In the genomic region with DNA sequence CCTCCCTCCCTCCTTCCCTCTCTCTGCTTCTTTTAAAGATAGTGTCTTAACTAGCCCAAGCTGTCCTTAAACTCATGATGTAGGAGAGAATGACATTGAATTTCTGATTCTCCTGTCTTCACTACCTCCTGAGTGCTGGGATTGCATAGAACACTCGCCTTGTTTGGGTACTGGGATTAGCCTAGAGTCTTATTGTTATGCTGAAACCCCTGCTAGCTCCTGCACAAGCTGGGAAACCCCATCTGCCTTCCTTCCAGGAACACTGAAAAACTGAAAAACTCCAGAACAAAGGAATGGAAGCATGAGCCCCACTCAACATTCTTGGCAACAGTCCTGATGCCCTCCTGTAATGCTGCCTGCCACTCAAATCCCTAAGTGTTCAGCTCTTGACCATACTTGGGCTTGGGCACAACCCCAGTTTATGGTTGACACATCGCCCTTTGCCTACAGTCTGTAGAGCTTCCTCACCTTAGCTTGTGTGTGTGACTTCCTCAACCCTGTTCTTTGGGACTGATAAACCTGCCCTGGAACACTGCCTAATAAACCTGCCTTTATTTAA, we compare ENCODE assay signal across 27 mouse cellular contexts. TPM values are rescaled to one million over a fixed set of nuclear protein-coding genes. Genes with fewer than 3 reads are reported as not detected.
A peak's percentile ranks its signal among the peaks of the same experiment; 100 is the strongest.
DNase-seq lines count a peak whose midpoint lies in the region; ATAC-seq lines count a peak whose summit lies in the region.
"Had no signal": no experiment of that assay in that cellular context is flagged by ENCODE, and none has a peak within 500 bp of the region (broad histone marks: within the 10 kb centered on the region; RNA-seq: fewer than 3 reads in every experiment).

No protein-coding gene starts in this region.

- no peaks in the 10 kb centered on the region for H3K27me3 ChIP-seq in lung, embryonic 16.5 days (ENCODE audit: control insufficient read depth, insufficient read depth, low read depth, low read length)
- H3K27me3 ChIP-seq: hindbrain, embryonic 12.5 days; kidney, embryonic 15.5 days; limb, embryonic 13.5 days; liver, embryonic 13.5 days; neural tube, embryonic 15.5 days; Patski had no signal

- H3K36me3 ChIP-seq in lung, embryonic 16.5 days (ENCODE audit: control insufficient read depth, insufficient read depth, low read length): no peaks in the 10 kb centered on the region
- H3K36me3 ChIP-seq: embryonic facial prominence, embryonic 10.5 days; forebrain, embryonic 10.5 days; hindbrain, embryonic 12.5 days; kidney, embryonic 15.5 days; limb, embryonic 13.5 days; liver, embryonic 13.5 days; midbrain, embryonic 10.5 days; neural tube, embryonic 15.5 days had no signal

- WGBS in lung, embryonic 16.5 days: 66% methylated on average over 2 of the region's 2 CpGs

- peak; percentile 91 for ATAC-seq in lung, embryonic 16.5 days (ENCODE audit: low read depth)
- ATAC-seq: forebrain, embryonic 16.5 days; Patski had no signal

- no peaks in the 10 kb centered on the region for H3K9me3 ChIP-seq in lung, embryonic 16.5 days (ENCODE audit: control insufficient read depth, low read length)
- H3K9me3 ChIP-seq: embryonic facial prominence, embryonic 10.5 days; forebrain, embryonic 10.5 days; hindbrain, embryonic 12.5 days; kidney, embryonic 15.5 days; limb, embryonic 13.5 days; liver, embryonic 13.5 days; midbrain, embryonic 10.5 days; neural tube, embryonic 15.5 days had no signal

- H3K9ac ChIP-seq in lung, embryonic 16.5 days (ENCODE audit: low read length): no peak overlapping the region
- H3K9ac ChIP-seq: hindbrain, embryonic 12.5 days; kidney, embryonic 15.5 days; limb, embryonic 13.5 days; liver, embryonic 13.5 days; neural tube, embryonic 15.5 days had no signal

- no peak overlapping the region for H3K4me3 ChIP-seq in lung, embryonic 16.5 days (ENCODE audit: low read length)
- H3K4me3 ChIP-seq: embryonic facial prominence, embryonic 10.5 days; forebrain, embryonic 10.5 days; hindbrain, embryonic 12.5 days; kidney, embryonic 15.5 days; limb, embryonic 13.5 days; liver, embryonic 13.5 days; midbrain, embryonic 10.5 days; neural tube, embryonic 15.5 days had no signal

- peak; percentile 14 for DNase-seq in retina, postnatal 1 day
- DNase-seq in retina, embryonic 14.5 days (ENCODE audit: low spot score): no peak
- DNase-seq in R1 (ENCODE audit: low read depth, low spot score): peak; percentile 86
- peak; percentile 24 to 46 for DNase-seq in lung, postnatal 4 days
- DNase-seq in gastrocnemius, postnatal 4 days (ENCODE audit: low spot score in 2 of 2): no peak
- no peak for DNase-seq in adrenal gland, postnatal 4 days (ENCODE audit: low spot score in 2 of 2)
- DNase-seq in adrenal gland, adult 8-10 months: no peak
- DNase-seq: adrenal gland, postnatal 14 days; cerebellum, adult 11 months; cerebellum, postnatal 10 days; gastrocnemius, postnatal 10 days; heart, adult 18-20 months; heart, postnatal 10 days; kidney, adult 11 months; kidney, postnatal 36 days; liver, embryonic 13.5 days; right cerebral cortex, postnatal 14 days had no signal

- peaks cover 8% of the 10 kb centered on the region for H3K4me1 ChIP-seq in lung, embryonic 16.5 days (replicated peaks; ENCODE audit: control insufficient read depth, insufficient read depth, low read length)
- H3K4me1 ChIP-seq: hindbrain, embryonic 12.5 days; kidney, embryonic 15.5 days; liver, embryonic 13.5 days; neural tube, embryonic 15.5 days had no signal

- peak overlapping the region; percentile 53 for H3K27ac ChIP-seq in lung, embryonic 16.5 days (ENCODE audit: low read length)
- H3K27ac ChIP-seq: embryonic facial prominence, embryonic 10.5 days; forebrain, embryonic 10.5 days; hindbrain, embryonic 12.5 days; kidney, embryonic 15.5 days; limb, embryonic 13.5 days; liver, embryonic 13.5 days; midbrain, embryonic 10.5 days; neural tube, embryonic 15.5 days had no signal

- H3K4me2 ChIP-seq in lung, embryonic 16.5 days (ENCODE audit: low read depth, low read length): no peak overlapping the region
- H3K4me2 ChIP-seq: hindbrain, embryonic 12.5 days; kidney, embryonic 15.5 days; limb, embryonic 13.5 days; liver, embryonic 13.5 days; neural tube, embryonic 15.5 days had no signal

RNA-seq across cellular contexts. Expression of gene Npl, which starts 40.4 kb away (rescaled TPM):
- 7.0 and 7.1 TPM in 2 replicates for polyA plus RNA-seq in lung, embryonic 16.5 days (2015; fragmentation: Nextera tagmentation; extraction: Ambion mirVana)
- 1 to 10 TPM; 5.2 to 5.6 TPM for total RNA-seq in gastrocnemius, postnatal 4 days (2021)
- 10 to 100 TPM in 1 of 2 experiments, 1 to 10 TPM in 1; 6.3 to 11.6 TPM for total RNA-seq in adrenal gland, postnatal 4 days (2021)
- total RNA-seq in adrenal gland, adult 8-10 months (2022): 1 to 10 TPM; 3.0 to 6.7 (median 4.7) TPM

Comparison
In these comparisons a context has a peak if more than half of its experiments do, and no peak if none do; other contexts are left out.
1. DNase-seq: peak in retina, postnatal 1 day (single experiment), R1 (single experiment) and lung, postnatal 4 days (2 of 2); none in retina, embryonic 14.5 days (single experiment), gastrocnemius, postnatal 4 days (0 of 2), adrenal gland, postnatal 4 days (0 of 2) and adrenal gland, adult 8-10 months (single experiment).